Mouse (Mus musculus) CH12.LX (cell line): Measurements from ENCODE around the gene Slc25a21. TPM values are rescaled to one million over a fixed set of nuclear protein-coding genes. Genes with fewer than 3 reads are reported as not detected.

Experiments
- DNase-seq: peaks from one replicate; pipeline ENCODE4 v3.0.0-alpha.2; 2013; ENCODE audit errors: extremely low read depth
- H3K27ac ChIP-seq: 2 replicates; pipeline ENCODE4 v1.5.1; 2012; ENCODE audit warnings: low read depth, mild to moderate bottlenecking, control low read depth, moderate library complexity; ENCODE audit not compliant: insufficient read depth
- H3K27me3 ChIP-seq: replicated peaks from 2 replicates; pipeline ENCODE3; 2012; ENCODE audit warnings: inconsistent platforms
- H3K36me3 ChIP-seq, 2 experiments: replicated peaks in 1 of 2; 2 replicates each; pipeline versions ENCODE3 to v1.6.1; 2012; ENCODE audit warnings: inconsistent platforms in 1 of 2, low read length in 1 of 2, mild to moderate bottlenecking in 1 of 2, mixed read lengths in 1 of 2, moderate library complexity in 1 of 2; ENCODE audit not compliant: control insufficient read depth in 1 of 2, insufficient read depth in 1 of 2
- H3K4me1 ChIP-seq, 2 experiments: 2 replicates each; pipeline ENCODE4 v1.6.1; 2012; ENCODE audit warnings: inconsistent platforms in 1 of 2, moderate library complexity in 1 of 2; ENCODE audit not compliant: insufficient read depth in 2 of 2, control insufficient read depth in 1 of 2
- H3K4me2 ChIP-seq: 2 replicates; pipeline ENCODE4 v1.6.1; 2012; ENCODE audit warnings: low read depth, mild to moderate bottlenecking, control low read depth; ENCODE audit not compliant: poor library complexity, insufficient read depth, severe bottlenecking
- H3K4me3 ChIP-seq, 3 experiments: fragments of 150-350 bp in 1 of 3; sonication (generic) in 1 of 3; replicated peaks in 1 of 3; 2 replicates each; pipeline versions ENCODE3 to v1.5.1; 2011 to 2012; ENCODE audit warnings: low read depth in 2 of 3, low read length in 2 of 3, mild to moderate bottlenecking in 2 of 3, moderate library complexity in 2 of 3, control low read depth in 1 of 3, improper control_type of control experiment in 1 of 3, inconsistent platforms in 1 of 3, mixed read lengths in 1 of 3; ENCODE audit not compliant: poor library complexity in 1 of 3
- H3K79me2 ChIP-seq: replicated peaks from 2 replicates; pipeline ENCODE4 v1.6.1; 2012; ENCODE audit warnings: mild to moderate bottlenecking, moderate library complexity; ENCODE audit not compliant: control insufficient read depth, poor library complexity, insufficient read depth, severe bottlenecking; ENCODE audit errors: extremely low read depth
- H3K9ac ChIP-seq: 2 replicates; pipeline ENCODE4 v1.6.1; 2012; ENCODE audit warnings: low read depth, mild to moderate bottlenecking, control low read depth, moderate library complexity; ENCODE audit not compliant: insufficient read depth
- H3K9me3 ChIP-seq: replicated peaks from 2 replicates; pipeline ENCODE3; 2012; ENCODE audit warnings: low read length, inconsistent platforms, mixed read lengths
- CTCF ChIP-seq, 2 experiments: IDR thresholded peaks in 1 of 2; conservative IDR thresholded peaks in 1 of 2; 2 replicates each; pipeline ENCODE4 v1.5.1; 2011 to 2012; ENCODE audit warnings: low read depth in 2 of 2, low read length in 2 of 2, improper control_type of control experiment in 1 of 2, inconsistent platforms in 1 of 2, mild to moderate bottlenecking in 1 of 2, moderate library complexity in 1 of 2
- E2F4 ChIP-seq: IDR thresholded peaks from 2 replicates; pipeline ENCODE4 v1.6.1; 2011; ENCODE audit warnings: low read depth, low read length, improper control_type of control experiment; ENCODE audit not compliant: insufficient replicate concordance
- EP300 ChIP-seq: IDR thresholded peaks from 2 replicates; pipeline ENCODE4 v1.6.1; 2011; ENCODE audit warnings: low read length, improper control_type of control experiment
- MAFK ChIP-seq: IDR thresholded peaks from 2 replicates; pipeline ENCODE4 v1.6.1; 2011; ENCODE audit warnings: low read length, improper control_type of control experiment; ENCODE audit not compliant: insufficient replicate concordance
- MXI1 ChIP-seq: IDR thresholded peaks from 2 replicates; pipeline ENCODE4 v1.6.1; 2011; ENCODE audit warnings: mild to moderate bottlenecking, low read depth, low read length, improper control_type of control experiment
- PAX5 ChIP-seq: IDR thresholded peaks from 2 replicates; pipeline ENCODE4 v1.6.1; 2012; ENCODE audit warnings: low read length, inconsistent platforms, mixed read lengths
- POLR2AphosphoS2 ChIP-seq: IDR thresholded peaks from 2 replicates; pipeline ENCODE4 v1.6.1; 2011; ENCODE audit warnings: low read depth, low read length, improper control_type of control experiment
- RCOR1 ChIP-seq: conservative IDR thresholded peaks from 2 replicates; pipeline ENCODE4 v1.6.1; 2012; ENCODE audit warnings: low read depth, mild to moderate bottlenecking, inconsistent platforms, low read length, improper control_type of control experiment
- USF1 ChIP-seq: IDR thresholded peaks from 2 replicates; pipeline ENCODE4 v1.6.1; 2014; ENCODE audit warnings: low read depth, mild to moderate bottlenecking, inconsistent platforms, low read length, improper control_type of control experiment
- ZC3H11A ChIP-seq: IDR thresholded peaks from 2 replicates; pipeline ENCODE4 v1.6.1; 2012; ENCODE audit warnings: low read depth, mild to moderate bottlenecking, inconsistent platforms, low read length, improper control_type of control experiment
- ZNF384 ChIP-seq: IDR thresholded peaks from 2 replicates; pipeline ENCODE4 v1.6.1; 2012; ENCODE audit warnings: low read depth, low read length, improper control_type of control experiment, inconsistent platforms
- dilution Hi-C: fragments of 300-500 bp; cut with MboI; formaldehyde crosslinking; loops from 2 replicates; pipeline ENCODE4 v1.14.3; 2020; ENCODE audit warnings: low sequenced_read_pairs; ENCODE audit not compliant: extremely low pct_unique_long_range_greater_than_20kb, extremely low pct_ligation_motif_present
- in situ Hi-C: fragments of 300-500 bp; cut with MboI; formaldehyde crosslinking; loops from 3 replicates; pipeline ENCODE4 v1.14.3; 2019; ENCODE audit warnings: low sequenced_read_pairs, low pct_ligation_motif_present, low pct_unique_long_range_greater_than_20kb, mixed read lengths
- polyA plus RNA-seq: library from polyadenylated mRNA; unstranded; fragments of >175 nt; gene quantifications from 2 replicates; pipeline ENCODE4 v1.2.1, GENCODE M21; 2012; ENCODE audit warnings: low read depth; ENCODE audit not compliant: insufficient read length
- total RNA-seq, 2 experiments: library from RNA; depleted of rRNA; stranded (reverse); fragments of 300-350 nt in 1 of 2; fragments of >200 nt in 1 of 2; gene quantifications; 2 replicates each; pipeline ENCODE4 v1.2.3; 2012 to 2014

The Slc25a21 gene
- total and polyA plus RNA-seq, 3 experiments, result not detected

GRCm38 (mm10) chr12:56696174-56697010 lies 500.9 kb downstream of the Slc25a21 start:
- dilution Hi-C loops, result no loop called here
- no peak overlapping the region for H3K9ac ChIP-seq
- TF ChIP-seq PAX5 (no peak), USF1 (no peak), RCOR1 (no peak), ZNF384 (no peak), POLR2AphosphoS2 (no peak), EP300 (no peak), ZC3H11A (no peak), E2F4 (no peak), CTCF (conservative IDR thresholded peaks at IDR 0.05 in 1 of 2, IDR thresholded peaks at IDR 0.05 in 1 of 2; ENCODE audit: low read depth in 2 of 2, low read length in 2 of 2) (no peak)

GRCm38 (mm10) chr12:56695358-56696173 lies 501.7 kb downstream of the Slc25a21 start:
- Histone ChIP-seq H3K9ac (no peak overlapping the region), H3K36me3 (no peaks in the 10 kb centered on the region), H3K79me2 (no peaks in the 10 kb centered on the region), H3K4me3 (no peak overlapping the region), H3K27me3 (no peaks in the 10 kb centered on the region), H3K4me2 (no peak overlapping the region), H3K9me3 (peaks cover 8% of the 10 kb centered on the region), H3K4me1 (no peaks in the 10 kb centered on the region), H3K27ac (no peak overlapping the region)
- in situ Hi-C loops, result loop anchor here (25.0 kb wide), 1 partner anchor 492 kb away; the partner anchor contains the start of gene Slc25a21
- TF ChIP-seq MXI1, result no peak
- peak; percentile 44; the same call in 1 of the 2 replicates for TF ChIP-seq MAFK
- dilution Hi-C loops, result no loop called here
- no peak for DNase-seq

More at GRCm38 (mm10) chr12:56696174-56697010, 500.9 kb downstream of the Slc25a21 start:
- DNase-seq, result no peak
- Histone ChIP-seq H3K27ac (no peak overlapping the region), H3K4me3 (no peak overlapping the region), H3K79me2 (no peaks in the 10 kb centered on the region), H3K4me2 (no peak overlapping the region), H3K27me3 (no peaks in the 10 kb centered on the region), H3K9me3 (peaks cover 8% of the 10 kb centered on the region), H3K36me3 (no peaks in the 10 kb centered on the region), H3K4me1 (no peaks in the 10 kb centered on the region)
- in situ Hi-C loops, result loop anchor here (25.0 kb wide), 1 partner anchor 491 kb away; the partner anchor contains the start of gene Slc25a21
